7 mouse cellular contexts compared by ENCODE assay signal in genomic region chr11:98339071-98339501, GRCm38 (mm10). TPM values are rescaled to one million over a fixed set of nuclear protein-coding genes. Genes with fewer than 3 reads are reported as not detected.
DNase-seq lines count a peak whose midpoint lies in the region; ATAC-seq and TF ChIP-seq lines count a peak whose summit lies in the region.

No protein-coding gene starts in this region.

- under 1% methylated on average over 19 of the region's 19 CpGs for WGBS in lung, embryonic 14.5 days
- WGBS in embryonic facial prominence, embryonic 12.5 days: under 1% methylated on average over 19 of the region's 19 CpGs
- under 1% methylated on average over 19 of the region's 19 CpGs for WGBS in neural tube, embryonic 15.5 days

- peak overlapping the region; percentile 48 for H3K9ac ChIP-seq in lung, embryonic 14.5 days
- H3K9ac ChIP-seq in embryonic facial prominence, embryonic 12.5 days: peak overlapping the region; percentile 27; the same call in 1 of the 2 replicates
- peak overlapping the region; percentile 70 for H3K9ac ChIP-seq in neural tube, embryonic 15.5 days (replicated peaks)

- no peak for ATAC-seq in lung, embryonic 14.5 days (ENCODE audit: insufficient read depth)
- no peak for ATAC-seq in embryonic facial prominence, embryonic 12.5 days (ENCODE audit: insufficient number of reproducible peaks, insufficient read depth, low FRiP score, low TSS enrichment)
- peak; percentile 45 for ATAC-seq in neural tube, embryonic 15.5 days (ENCODE audit: low FRiP score)

- TF ChIP-seq CTCF in lung, embryonic 14.5 days (IDR thresholded peaks at IDR 0.05; ENCODE audit: low read depth): no peak

- peaks cover 81% of the 10 kb centered on the region for H3K27me3 ChIP-seq in lung, embryonic 14.5 days (ENCODE audit: insufficient read depth, low read length)
- peaks cover 88% of the 10 kb centered on the region for H3K27me3 ChIP-seq in embryonic facial prominence, embryonic 12.5 days
- peaks cover 72% of the 10 kb centered on the region for H3K27me3 ChIP-seq in neural tube, embryonic 15.5 days (replicated peaks)

- H3K9me3 ChIP-seq in lung, embryonic 14.5 days (ENCODE audit: low read depth, low read length): no peaks in the 10 kb centered on the region
- H3K9me3 ChIP-seq in embryonic facial prominence, embryonic 12.5 days: no peaks in the 10 kb centered on the region
- H3K9me3 ChIP-seq in neural tube, embryonic 15.5 days (replicated peaks): no peaks in the 10 kb centered on the region

- no peak overlapping the region for H3K27ac ChIP-seq in lung, embryonic 14.5 days (ENCODE audit: low read depth)
- H3K27ac ChIP-seq in embryonic facial prominence, embryonic 12.5 days: no peak overlapping the region
- H3K27ac ChIP-seq in neural tube, embryonic 15.5 days (replicated peaks): peak overlapping the region; percentile 91

- H3K4me2 ChIP-seq in lung, embryonic 14.5 days: peak overlapping the region; percentile 98
- H3K4me2 ChIP-seq in embryonic facial prominence, embryonic 12.5 days (replicated peaks): peak overlapping the region; percentile 91
- peak overlapping the region; percentile 97 for H3K4me2 ChIP-seq in neural tube, embryonic 15.5 days

- no peaks in the 10 kb centered on the region for H3K36me3 ChIP-seq in lung, embryonic 14.5 days (ENCODE audit: insufficient read depth)
- no peaks in the 10 kb centered on the region for H3K36me3 ChIP-seq in embryonic facial prominence, embryonic 12.5 days
- H3K36me3 ChIP-seq in neural tube, embryonic 15.5 days: no peaks in the 10 kb centered on the region

- 0 out of 2 replicates have a peak, but pooled peaks cover 4% of the 10 kb centered on the region for H3K4me1 ChIP-seq in lung, embryonic 14.5 days (ENCODE audit: insufficient read depth)
- H3K4me1 ChIP-seq in embryonic facial prominence, embryonic 12.5 days: peaks cover 23% of the 10 kb centered on the region
- H3K4me1 ChIP-seq in neural tube, embryonic 15.5 days: peaks cover 51% of the 10 kb centered on the region

- peak overlapping the region; percentile 52 for H3K4me3 ChIP-seq in lung, embryonic 14.5 days (ENCODE audit: low read depth, low read length)
- peak overlapping the region; percentile 45 for H3K4me3 ChIP-seq in embryonic facial prominence, embryonic 12.5 days
- peak overlapping the region; percentile 51 for H3K4me3 ChIP-seq in neural tube, embryonic 15.5 days (replicated peaks)

- DNase-seq in lung, embryonic 14.5 days: peak; percentile 33
- no peak for DNase-seq in lung, postnatal 10 days
- peak; percentile 30 to 62 for DNase-seq in kidney, postnatal 25 days
- DNase-seq in left cerebral cortex, adult 8-10 months (ENCODE audit: low spot score in 2 of 2): no peak
- no peak for DNase-seq in spleen, postnatal 14 days (ENCODE audit: low spot score in 2 of 2)

RNA-seq across cellular contexts. Expression of gene Ppp1r1b, which starts 9.1 kb away (rescaled TPM):
- 0.53 and 1.3 TPM in 2 replicates for polyA plus RNA-seq in lung, embryonic 14.5 days (2014; fragmentation: Nextera tagmentation; extraction: Ambion mirVana)
- polyA plus RNA-seq in embryonic facial prominence, embryonic 12.5 days (2016; fragmentation: Nextera tagmentation; extraction: Ambion mirVana): 0.39 and 1.0 TPM in 2 replicates
- 2.5 and 3.7 TPM in 2 replicates for polyA plus RNA-seq in neural tube, embryonic 15.5 days (2015; fragmentation: Nextera tagmentation; extraction: Ambion mirVana)
- total RNA-seq in left cerebral cortex, adult 8-10 months (2022): 100 to 1,000 TPM; 502 to 655 (median 573) TPM

RNA-seq across cellular contexts. Expression of gene Neurod2, which starts 9.6 kb away (rescaled TPM):
- polyA plus RNA-seq in lung, embryonic 14.5 days (2014; fragmentation: Nextera tagmentation; extraction: Ambion mirVana): not detected in 2 replicates
- 0.27 and 0.61 TPM in 2 replicates for polyA plus RNA-seq in embryonic facial prominence, embryonic 12.5 days (2016; fragmentation: Nextera tagmentation; extraction: Ambion mirVana)
- polyA plus RNA-seq in neural tube, embryonic 15.5 days (2015; fragmentation: Nextera tagmentation; extraction: Ambion mirVana): 13.7 and 16.3 TPM in 2 replicates
- total RNA-seq in left cerebral cortex, adult 8-10 months (2022): 10 to 100 TPM; 54.9 to 63.3 (median 60.4) TPM

RNA-seq across cellular contexts. Expression of gene Stard3, which starts 19.1 kb away (rescaled TPM):
- polyA plus RNA-seq in lung, embryonic 14.5 days (2014; fragmentation: Nextera tagmentation; extraction: Ambion mirVana): 38.2 and 42.7 TPM in 2 replicates
- polyA plus RNA-seq in embryonic facial prominence, embryonic 12.5 days (2016; fragmentation: Nextera tagmentation; extraction: Ambion mirVana): 39.6 and 47.6 TPM in 2 replicates
- polyA plus RNA-seq in neural tube, embryonic 15.5 days (2015; fragmentation: Nextera tagmentation; extraction: Ambion mirVana): 31.6 and 37.6 TPM in 2 replicates
- 10 to 100 TPM; 35.7 to 40.8 (median 38.3) TPM for total RNA-seq in left cerebral cortex, adult 8-10 months (2022)

RNA-seq across cellular contexts. Expression of gene Tcap, which starts 44.5 kb away (rescaled TPM):
- polyA plus RNA-seq in lung, embryonic 14.5 days (2014; fragmentation: Nextera tagmentation; extraction: Ambion mirVana): 3.8 TPM in 1 of 2 replicates, not detected in the other
- polyA plus RNA-seq in embryonic facial prominence, embryonic 12.5 days (2016; fragmentation: Nextera tagmentation; extraction: Ambion mirVana): 1.5 and 1.7 TPM in 2 replicates
- 1.4 and 1.7 TPM in 2 replicates for polyA plus RNA-seq in neural tube, embryonic 15.5 days (2015; fragmentation: Nextera tagmentation; extraction: Ambion mirVana)
- 10 to 100 TPM in 2 of 4 experiments, 1 to 10 TPM in 2; 8.2 to 16.6 (median 12.1) TPM for total RNA-seq in left cerebral cortex, adult 8-10 months (2022)

RNA-seq across cellular contexts. Expression of gene Pnmt, which starts 47.2 kb away (rescaled TPM):
- not detected in 2 replicates for polyA plus RNA-seq in lung, embryonic 14.5 days (2014; fragmentation: Nextera tagmentation; extraction: Ambion mirVana)
- 0.33 TPM in 1 of 2 replicates, not detected in the other for polyA plus RNA-seq in embryonic facial prominence, embryonic 12.5 days (2016; fragmentation: Nextera tagmentation; extraction: Ambion mirVana)
- polyA plus RNA-seq in neural tube, embryonic 15.5 days (2015; fragmentation: Nextera tagmentation; extraction: Ambion mirVana): 2.2 and 2.9 TPM in 2 replicates
- total RNA-seq in left cerebral cortex, adult 8-10 months (2022): 1 to 10 TPM in 2 of 4 experiments, under 1 TPM in 2; 0.65 to 1.7 (median 0.96) TPM

Comparison
In these comparisons a context has a peak if more than half of its experiments do, and no peak if none do; other contexts are left out.
1. DNase-seq: peak in lung, embryonic 14.5 days (single experiment) and kidney, postnatal 25 days (2 of 2); none in lung, postnatal 10 days (single experiment), left cerebral cortex, adult 8-10 months (0 of 2) and spleen, postnatal 14 days (0 of 2).
2. Peak in every context shown above with its lines, with median percentiles within 50 percentile points of each other: H3K4me2 ChIP-seq, H3K4me3 ChIP-seq and H3K9ac ChIP-seq.